Mouse (Mus musculus): ENCODE results near the gene Crip1. TPM values are rescaled to one million over a fixed set of nuclear protein-coding genes. Genes with fewer than 3 reads are reported as not detected.
A peak's percentile ranks its signal among the peaks of the same experiment; 100 is the strongest.
"Not testable (repeated sequence)": the region's sequence is repeated elsewhere in the genome, so short reads cannot be mapped to it uniquely, and the experiment has no call there.

Crip1 gene
- total and polyA plus RNA-seq, 2 experiments from 2014 or later = 15.4 to 35.8 TPM

DNA sequence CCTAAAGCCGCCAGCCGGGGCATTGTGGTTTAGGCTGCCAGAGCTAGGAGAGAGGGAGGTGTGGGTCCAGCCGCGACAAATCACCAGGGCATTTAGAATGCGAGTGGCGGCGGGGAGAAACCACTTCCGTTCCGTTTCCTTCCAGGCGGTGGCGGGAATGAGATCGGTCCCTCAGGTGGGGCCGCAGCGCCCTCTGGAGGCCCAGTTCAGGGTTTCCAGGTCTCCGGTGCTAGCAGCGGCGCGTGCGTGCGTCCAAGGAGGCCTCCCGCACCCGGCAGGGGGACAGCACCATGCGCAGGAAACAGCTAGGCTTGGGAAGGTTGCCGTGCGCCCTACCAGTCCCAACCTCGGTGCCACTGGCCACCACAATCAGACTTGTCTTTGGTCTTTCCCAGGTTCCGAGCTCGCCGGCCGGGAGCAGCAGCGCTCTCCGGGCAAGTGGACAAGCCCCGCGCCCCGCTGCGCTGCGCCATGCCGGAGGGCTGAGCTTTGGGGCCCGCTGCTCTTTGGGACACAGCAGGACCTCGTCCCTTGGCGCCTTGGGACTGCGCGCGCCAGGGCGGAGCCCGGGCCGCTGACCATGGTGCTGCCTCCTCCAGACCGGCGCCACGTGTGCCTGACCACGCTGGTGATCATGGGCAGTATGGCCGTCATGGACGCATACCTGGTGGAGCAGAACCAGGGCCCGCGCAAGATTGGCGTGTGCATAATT is 41.6 kb downstream of the Crip1 start:
- Histone ChIP-seq H3K9ac (replicated peaks; ENCODE audit: low read length) (peak overlapping the region; percentile 88), H3K9me3 (ENCODE audit: low read length) (no peaks in the 10 kb centered on the region), H3K27ac (peak overlapping the region; percentile 82), H3K36me3 (ENCODE audit: insufficient read depth, low read length) (peaks cover 10% of the 10 kb centered on the region; the same call in 1 of the 2 replicates), H3K27me3 (ENCODE audit: insufficient read depth, low read length) (no peaks in the 10 kb centered on the region), H3K4me2 (ENCODE audit: low read depth, low read length) (peak overlapping the region; percentile 91), H3K4me3 (ENCODE audit: low read length) (peak overlapping the region; percentile 74), H3K4me1 (ENCODE audit: insufficient read depth, low read length) (peaks cover 10% of the 10 kb centered on the region)
- ATAC-seq = peak; percentile 71
- 3% methylated on average over 56 of the region's 56 CpGs for WGBS
- TF ChIP-seq CTCF (IDR thresholded peaks at IDR 0.05; ENCODE audit: low read depth) = peak; percentile 98
- DNase-seq (ENCODE audit: low spot score) = peak; percentile 94

DNA sequence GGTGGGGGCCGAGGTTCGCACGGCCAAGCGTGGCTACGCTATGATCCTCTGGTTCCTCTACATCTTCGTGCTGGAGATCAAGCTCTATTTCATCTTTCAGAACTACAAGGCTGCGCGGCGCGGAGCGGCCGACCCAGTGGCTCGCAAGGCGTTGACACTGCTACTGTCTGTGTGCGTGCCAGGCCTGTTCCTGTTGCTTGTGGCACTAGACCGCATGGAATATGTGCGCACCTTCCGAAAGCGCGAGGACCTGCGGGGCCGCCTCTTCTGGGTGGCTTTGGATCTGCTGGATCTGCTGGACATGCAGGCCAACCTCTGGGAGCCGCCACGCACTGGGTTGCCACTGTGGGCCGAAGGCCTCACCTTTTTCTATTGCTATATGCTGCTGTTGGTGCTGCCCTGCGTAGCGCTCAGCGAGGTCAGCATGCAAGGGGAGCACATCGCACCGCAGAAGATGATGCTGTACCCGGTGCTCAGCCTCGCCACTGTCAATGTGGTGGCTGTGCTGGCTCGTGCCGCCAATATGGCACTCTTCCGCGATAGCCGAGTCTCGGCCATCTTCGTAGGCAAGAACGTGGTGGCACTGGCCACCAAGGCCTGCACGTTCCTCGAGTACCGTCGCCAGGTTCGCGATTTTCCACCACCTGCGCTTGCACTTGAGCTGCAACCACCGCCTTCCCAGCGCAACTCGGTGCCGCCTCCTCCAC is 42.4 kb downstream of the Crip1 start:
- 94% methylated on average over 51 of the region's 51 CpGs for WGBS
- no peaks in the 10 kb centered on the region for H3K27me3 ChIP-seq (ENCODE audit: insufficient read depth, low read length)
- ATAC-seq (no peak), DNase-seq (ENCODE audit: low spot score) (no peak)
- no peak for TF ChIP-seq CTCF (IDR thresholded peaks at IDR 0.05; ENCODE audit: low read depth)
- H3K4me2 ChIP-seq (ENCODE audit: low read depth, low read length) = peak overlapping the region; percentile 91
- H3K9me3 ChIP-seq (ENCODE audit: low read length) = no peaks in the 10 kb centered on the region
- peaks cover 10% of the 10 kb centered on the region; the same call in 1 of the 2 replicates for H3K36me3 ChIP-seq (ENCODE audit: insufficient read depth, low read length)
- H3K4me3 ChIP-seq (ENCODE audit: low read length) = peak overlapping the region; percentile 74
- peaks cover 10% of the 10 kb centered on the region for H3K4me1 ChIP-seq (ENCODE audit: insufficient read depth, low read length)
- peak overlapping the region; percentile 88 for H3K9ac ChIP-seq (replicated peaks; ENCODE audit: low read length)
- no peak overlapping the region for H3K27ac ChIP-seq

DNA sequence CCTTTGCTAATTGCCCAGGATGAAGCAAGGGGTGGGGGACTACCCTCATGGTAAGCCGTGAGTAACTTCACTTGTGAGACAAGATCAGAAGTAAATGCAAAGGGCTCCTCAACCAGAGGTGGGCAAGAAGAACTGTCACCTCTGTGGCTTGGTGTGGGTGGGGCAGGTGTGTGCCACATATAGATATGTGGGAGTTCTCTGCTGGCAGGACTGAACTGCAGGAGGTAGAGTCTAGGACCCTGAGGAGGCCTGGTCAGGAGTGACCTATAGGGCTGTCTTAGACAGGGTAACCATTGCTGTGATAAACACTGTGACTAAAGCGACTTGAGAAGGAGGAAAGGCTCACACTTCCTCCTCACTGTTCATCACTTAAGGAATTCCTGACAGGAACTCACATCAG is 47.3 kb downstream of the Crip1 start:
- WGBS = 74% methylated on average over 2 of the region's 2 CpGs
- DNase-seq (ENCODE audit: low spot score) = no peak

DNA sequence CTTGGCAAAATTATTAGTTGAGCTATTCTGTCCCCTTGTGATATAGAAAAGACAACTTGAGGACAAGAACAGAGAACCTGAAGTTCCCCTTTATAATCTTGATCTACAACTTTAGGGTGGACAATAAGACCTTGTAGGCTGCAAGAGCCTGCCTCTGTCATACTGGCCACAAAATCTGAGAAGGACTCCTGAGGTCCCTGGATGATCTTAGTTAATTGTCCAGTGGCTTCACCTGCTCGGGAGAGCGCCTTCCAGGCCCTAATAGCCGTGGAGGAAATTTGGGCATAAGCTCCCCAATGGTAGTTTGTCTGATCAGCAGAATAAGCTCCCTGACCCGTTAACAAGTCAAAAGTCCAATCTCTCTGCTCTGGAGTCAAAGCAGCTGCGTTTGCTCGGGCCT is 53.0 kb downstream of the Crip1 start:
- H3K9me3 ChIP-seq (ENCODE audit: low read length); H3K9ac ChIP-seq (replicated peaks; ENCODE audit: low read length); H3K36me3 ChIP-seq (ENCODE audit: insufficient read depth, low read length); ATAC-seq; H3K27me3 ChIP-seq (ENCODE audit: insufficient read depth, low read length); H3K4me3 ChIP-seq (ENCODE audit: low read length); DNase-seq (ENCODE audit: low spot score); H3K27ac ChIP-seq; H3K4me2 ChIP-seq (ENCODE audit: low read depth, low read length); H3K4me1 ChIP-seq (ENCODE audit: insufficient read depth, low read length): not testable (repeated sequence)
- 97% methylated on average over 3 of the region's 6 CpGs for WGBS

More for the DNA sequence above, 47.3 kb downstream of the Crip1 start:
- Histone ChIP-seq H3K36me3 (ENCODE audit: insufficient read depth, low read length) (peaks cover 10% of the 10 kb centered on the region; the same call in 1 of the 2 replicates), H3K4me2 (ENCODE audit: low read depth, low read length) (no peak overlapping the region), H3K27me3 (ENCODE audit: insufficient read depth, low read length) (no peaks in the 10 kb centered on the region), H3K27ac (no peak overlapping the region), H3K4me1 (ENCODE audit: insufficient read depth, low read length) (no peaks in the 10 kb centered on the region), H3K9ac (replicated peaks; ENCODE audit: low read length) (no peak overlapping the region), H3K4me3 (ENCODE audit: low read length) (no peak overlapping the region), H3K9me3 (ENCODE audit: low read length) (no peaks in the 10 kb centered on the region)
- TF ChIP-seq CTCF (IDR thresholded peaks at IDR 0.05; ENCODE audit: low read depth) = no peak
- ATAC-seq = no peak

DNA sequence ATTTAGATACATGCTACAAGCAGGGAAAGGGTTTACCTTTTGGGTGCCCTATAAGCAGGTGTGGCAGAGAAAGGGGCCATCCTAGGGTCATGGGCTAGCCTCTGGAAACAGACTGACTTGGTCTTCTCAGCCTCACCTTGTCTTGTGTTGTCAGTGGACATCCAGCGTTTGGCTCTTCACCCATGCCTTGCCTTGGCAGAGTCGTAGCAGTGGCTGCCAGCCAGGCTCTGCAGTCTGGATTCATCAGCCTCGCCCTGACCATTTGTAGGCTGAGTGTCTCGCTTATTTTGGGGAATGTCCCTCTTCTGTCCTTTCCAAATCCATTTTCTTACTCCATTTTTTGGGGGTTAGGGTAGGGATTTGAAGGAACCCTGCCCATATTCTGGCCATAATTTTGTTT is 55.2 kb downstream of the Crip1 start:
- no peak overlapping the region for H3K4me3 ChIP-seq (ENCODE audit: low read length)
- TF ChIP-seq CTCF (IDR thresholded peaks at IDR 0.05; ENCODE audit: low read depth) = no peak
- DNase-seq (ENCODE audit: low spot score) (no peak), ATAC-seq (no peak)
- H3K27ac ChIP-seq = no peak overlapping the region
- 74% methylated on average over 4 of the region's 4 CpGs for WGBS
- H3K9me3 ChIP-seq (ENCODE audit: low read length) = peaks cover 2% of the 10 kb centered on the region; the same call in 1 of the 2 replicates
- H3K9ac ChIP-seq (replicated peaks; ENCODE audit: low read length) = no peak overlapping the region
- no peaks in the 10 kb centered on the region for H3K4me1 ChIP-seq (ENCODE audit: insufficient read depth, low read length)
- H3K27me3 ChIP-seq (ENCODE audit: insufficient read depth, low read length) = no peaks in the 10 kb centered on the region
- no peak overlapping the region for H3K4me2 ChIP-seq (ENCODE audit: low read depth, low read length)
- H3K36me3 ChIP-seq (ENCODE audit: insufficient read depth, low read length) = no peaks in the 10 kb centered on the region

DNA sequence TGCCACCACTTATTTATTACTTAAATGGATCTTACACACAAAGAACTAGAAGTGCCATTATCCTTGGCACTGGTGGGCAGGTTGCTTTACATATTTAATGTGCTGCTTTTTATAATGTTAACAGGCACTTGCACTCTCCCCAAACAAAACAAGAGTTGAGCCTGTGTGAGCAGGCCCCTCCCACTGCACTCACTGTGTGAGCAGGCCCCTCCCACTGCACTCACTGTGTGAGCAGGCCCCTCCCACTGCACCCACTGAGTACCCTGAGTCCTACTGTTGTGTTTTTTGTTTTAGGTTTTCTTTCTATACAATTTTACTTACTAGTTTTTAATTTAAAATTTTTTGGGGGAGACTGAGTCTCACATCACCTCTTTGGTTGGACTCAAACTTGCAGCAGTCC is 55.9 kb downstream of the Crip1 start:
- Histone ChIP-seq H3K4me1 (ENCODE audit: insufficient read depth, low read length) (no peaks in the 10 kb centered on the region), H3K4me3 (ENCODE audit: low read length) (no peak overlapping the region), H3K9me3 (ENCODE audit: low read length) (peaks cover 2% of the 10 kb centered on the region; the same call in 1 of the 2 replicates), H3K9ac (replicated peaks; ENCODE audit: low read length) (no peak overlapping the region), H3K36me3 (ENCODE audit: insufficient read depth, low read length) (no peaks in the 10 kb centered on the region), H3K27me3 (ENCODE audit: insufficient read depth, low read length) (no peaks in the 10 kb centered on the region), H3K27ac (no peak overlapping the region), H3K4me2 (ENCODE audit: low read depth, low read length) (no peak overlapping the region)
- no peak for DNase-seq (ENCODE audit: low spot score)
- no peak for TF ChIP-seq CTCF (IDR thresholded peaks at IDR 0.05; ENCODE audit: low read depth)
- no peak for ATAC-seq

Other genes with a start within 250 kb of the Crip1 start
- gene Jag2, start 216.5 kb upstream of the Crip1 start, total RNA-seq (2014; rRNA removed) = 63.4 and 88.4 TPM in 2 replicates
- 7.7 and 8.5 TPM in 2 replicates for gene Jag2, start 216.5 kb upstream of the Crip1 start, polyA plus RNA-seq (2015; fragmentation: Nextera tagmentation; extraction: Ambion mirVana)
- 29.0 and 29.4 TPM in 2 replicates for gene Nudt14, start 204.2 kb upstream of the Crip1 start, total RNA-seq (2014; rRNA removed)
- gene Nudt14, start 204.2 kb upstream of the Crip1 start, polyA plus RNA-seq (2015; fragmentation: Nextera tagmentation; extraction: Ambion mirVana) = 51.7 and 54.8 TPM in 2 replicates
- gene Btbd6, start 169.8 kb upstream of the Crip1 start, total RNA-seq (2014; rRNA removed) = 71.0 and 76.1 TPM in 2 replicates
- gene Btbd6, start 169.8 kb upstream of the Crip1 start, polyA plus RNA-seq (2015; fragmentation: Nextera tagmentation; extraction: Ambion mirVana) = 52.1 and 52.9 TPM in 2 replicates
- 29.4 and 32.9 TPM in 2 replicates for gene Brf1, start 145.6 kb upstream of the Crip1 start, total RNA-seq (2014; rRNA removed)
- gene Brf1, start 145.6 kb upstream of the Crip1 start, polyA plus RNA-seq (2015; fragmentation: Nextera tagmentation; extraction: Ambion mirVana) = 39.0 and 40.8 TPM in 2 replicates
- 111 and 125 TPM in 2 replicates for gene Pacs2, start 131.8 kb upstream of the Crip1 start, total RNA-seq (2014; rRNA removed)
- 20.3 and 20.6 TPM in 2 replicates for gene Pacs2, start 131.8 kb upstream of the Crip1 start, polyA plus RNA-seq (2015; fragmentation: Nextera tagmentation; extraction: Ambion mirVana)
- 0.73 and 1.8 TPM in 2 replicates for gene Tex22, start 71.8 kb upstream of the Crip1 start, total RNA-seq (2014; rRNA removed)
- gene Tex22, start 71.8 kb upstream of the Crip1 start, polyA plus RNA-seq (2015; fragmentation: Nextera tagmentation; extraction: Ambion mirVana) = not detected in 2 replicates
- gene Mta1, start 48.0 kb upstream of the Crip1 start, total RNA-seq (2014; rRNA removed) = 57.6 and 65.0 TPM in 2 replicates
- 13.1 and 13.5 TPM in 2 replicates for gene Mta1, start 48.0 kb upstream of the Crip1 start, polyA plus RNA-seq (2015; fragmentation: Nextera tagmentation; extraction: Ambion mirVana)
- 138 and 152 TPM in 2 replicates for gene Crip2, start 6.1 kb upstream of the Crip1 start, total RNA-seq (2014; rRNA removed)
- gene Crip2, start 6.1 kb upstream of the Crip1 start, polyA plus RNA-seq (2015; fragmentation: Nextera tagmentation; extraction: Ambion mirVana) = 239 and 251 TPM in 2 replicates
- gene Tedc1, start 10.1 kb downstream of the Crip1 start, total RNA-seq (2014; rRNA removed) = 13.8 and 16.6 TPM in 2 replicates
- 14.7 and 15.8 TPM in 2 replicates for gene Tedc1, start 10.1 kb downstream of the Crip1 start, polyA plus RNA-seq (2015; fragmentation: Nextera tagmentation; extraction: Ambion mirVana)
- 98.0 and 103 TPM in 2 replicates for gene Tmem121, start 39.6 kb downstream of the Crip1 start, total RNA-seq (2014; rRNA removed)
- 54.8 and 55.3 TPM in 2 replicates for gene Tmem121, start 39.6 kb downstream of the Crip1 start, polyA plus RNA-seq (2015; fragmentation: Nextera tagmentation; extraction: Ambion mirVana)

Data from hindbrain, postnatal 0 days (tissue).